Mouse (Mus musculus) heart, postnatal 36 days (tissue): ENCODE results near the gene Tbxas1. TPM values are rescaled to one million over a fixed set of nuclear protein-coding genes. Genes with fewer than 3 reads are reported as not detected.

Experiments
- DNase-seq, 2 experiments: peaks; one replicate each; pipeline ENCODE4 v3.0.0; 2021 to 2022
- intact Hi-C: fragments of 180-260 bp; cut with DNase I; formaldehyde crosslinking; loops from one replicate; pipeline ENCODE4 v1.15.1; 2025
- total RNA-seq, 2 experiments: library from RNA; stranded (reverse); gene quantifications; 2 replicates each; pipeline ENCODE4 v1.2.3; 2021

Tbxas1 gene
- total RNA-seq, 2 experiments from 2014 or later, result 2.1 TPM

- intact Hi-C loops, result no loop called here
- no peak for DNase-seq
These were observed 106.9 kb downstream of the Tbxas1 start for GRCm38 (mm10) chr6:38982071-38982470.

GRCm38 (mm10) chr6:38982656-38983055, 107.5 kb downstream of the Tbxas1 start:
- no peak for DNase-seq
- intact Hi-C loops, result no loop called here

GRCm38 (mm10) chr6:38983060-38983459, 107.9 kb downstream of the Tbxas1 start:
- intact Hi-C loops, result no loop called here
- no peak for DNase-seq

GRCm38 (mm10) chr6:38984626-38985025, 109.4 kb downstream of the Tbxas1 start:
- no peak for DNase-seq
- intact Hi-C loops, result no loop called here

GRCm38 (mm10) chr6:38986641-38987040, 111.4 kb downstream of the Tbxas1 start:
- intact Hi-C loops, result no loop called here
- no peak for DNase-seq

GRCm38 (mm10) chr6:38992016-38992415, 116.8 kb downstream of the Tbxas1 start:
- no peak for DNase-seq
- intact Hi-C loops, result loop anchor here (5.0 kb wide), 1 partner anchor 40 kb away; no protein-coding TSS in a partner anchor

GRCm38 (mm10) chr6:38995774-38996173, 120.6 kb downstream of the Tbxas1 start:
- intact Hi-C loops, result no loop called here

GRCm38 (mm10) chr6:38997838-38998237, 122.6 kb downstream of the Tbxas1 start:
- intact Hi-C loops, result no loop called here
- DNase-seq, result no peak

More at GRCm38 (mm10) chr6:38995774-38996173, 120.6 kb downstream of the Tbxas1 start:
- DNase-seq, result no peak

- intact Hi-C loops, result no loop called here
- no peak for DNase-seq
These were observed 127.9 kb downstream of the Tbxas1 start for GRCm38 (mm10) chr6:39003126-39003525.

GRCm38 (mm10) chr6:39004003-39004473, 128.8 kb downstream of the Tbxas1 start:
- no peak for DNase-seq
- intact Hi-C loops, result no loop called here

- intact Hi-C loops, result no loop called here
- no peak for DNase-seq
These were observed 130.2 kb downstream of the Tbxas1 start for GRCm38 (mm10) chr6:39005267-39005944.

GRCm38 (mm10) chr6:39005945-39006572, 130.9 kb downstream of the Tbxas1 start:
- DNase-seq, result no peak
- intact Hi-C loops, result no loop called here

- intact Hi-C loops, result no loop called here
- DNase-seq, result peak in 1 of 2 experiments; percentile 5
These were observed 132.0 kb downstream of the Tbxas1 start for GRCm38 (mm10) chr6:39007223-39007622.

- intact Hi-C loops, result no loop called here
- no peak for DNase-seq
These were observed 132.9 kb downstream of the Tbxas1 start for GRCm38 (mm10) chr6:39008116-39008515.

GRCm38 (mm10) chr6:39013034-39013832, 138.0 kb downstream of the Tbxas1 start:
- intact Hi-C loops, result no loop called here

GRCm38 (mm10) chr6:39017942-39018341, 142.7 kb downstream of the Tbxas1 start:
- intact Hi-C loops, result no loop called here
- no peak for DNase-seq

More at GRCm38 (mm10) chr6:39013034-39013832, 138.0 kb downstream of the Tbxas1 start:
- no peak for DNase-seq

- intact Hi-C loops, result no loop called here
- DNase-seq, result no peak
These were observed 143.6 kb downstream of the Tbxas1 start for GRCm38 (mm10) chr6:39018805-39019204.

GRCm38 (mm10) chr6:39019219-39019618, 144.0 kb downstream of the Tbxas1 start:
- intact Hi-C loops, result no loop called here
- no peak for DNase-seq

GRCm38 (mm10) chr6:39021909-39022308, 146.7 kb downstream of the Tbxas1 start:
- intact Hi-C loops, result no loop called here

GRCm38 (mm10) chr6:39022461-39023181, 147.4 kb downstream of the Tbxas1 start:
- intact Hi-C loops, result no loop called here
- no peak for DNase-seq

More at GRCm38 (mm10) chr6:39021909-39022308, 146.7 kb downstream of the Tbxas1 start:
- DNase-seq, result no peak
